Mouse (Mus musculus) urinary bladder, postnatal 36 days (tissue): ENCODE measurements around the gene Olfr286.
A peak's percentile ranks its signal among the peaks of the same experiment; 100 is the strongest.

Experiments used
- DNase-seq, 2 experiments: peaks; one replicate each; pipeline ENCODE4 v3.0.0; 2022; ENCODE audit warnings: low spot score in 2 of 2, mixed read lengths in 1 of 2

Olfr286 gene

DNA sequence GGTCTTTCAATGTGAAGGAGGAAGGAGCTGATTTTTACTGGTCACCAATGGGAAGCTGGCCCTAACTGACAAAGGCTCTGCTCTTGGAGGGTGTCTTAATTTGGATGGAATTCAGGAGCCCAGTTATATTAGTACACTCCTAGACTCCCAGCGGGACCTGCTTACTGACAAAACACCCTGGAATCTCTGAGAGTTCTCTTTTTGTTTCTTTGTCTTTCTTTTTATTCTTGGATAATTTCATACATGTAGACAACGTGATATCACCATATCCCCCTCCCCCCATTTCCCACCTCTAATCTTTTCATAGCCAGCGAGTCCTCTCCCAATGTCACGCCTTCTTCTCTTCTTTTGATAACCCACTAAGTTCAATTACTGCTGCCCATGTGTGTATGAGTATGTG is at the start of gene Olfr286:
Gene Olfr286 (minus strand): TSS at position 101 of the 400 bp plus-strand sequence.
- DNase-seq: no peak

- DNase-seq: no peak
These were observed 23.5 kb upstream of the Olfr286 start for GRCm38 (mm10) chr15:98257776-98258175.

- no peak for DNase-seq
These were observed 22.9 kb upstream of the Olfr286 start, which contains the start of gene H1fnt for GRCm38 (mm10) chr15:98257193-98257592. Gene H1fnt, minus strand, starts transcription at chr15:98257293.

DNA sequence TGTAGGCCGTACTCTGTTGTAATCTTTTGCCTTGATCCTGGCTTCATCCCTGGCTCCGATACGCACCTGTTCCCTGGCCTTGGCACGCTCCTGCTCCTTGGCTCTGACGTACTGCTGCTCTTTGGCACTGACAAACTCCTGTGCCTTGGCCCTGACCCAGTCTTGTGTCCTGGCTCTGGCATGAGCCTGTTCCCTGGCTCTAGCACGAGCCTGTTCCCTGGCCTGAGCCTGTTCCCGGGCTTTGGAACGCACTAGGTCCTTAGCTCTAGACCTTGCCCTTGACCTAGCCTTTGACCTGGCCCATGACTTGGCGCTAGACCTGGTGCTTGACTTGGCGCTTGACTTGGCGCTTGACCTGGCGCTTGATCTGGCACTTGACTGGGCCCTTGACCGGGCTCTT is 22.0 kb upstream of the Olfr286 start:
- peak in 1 of 2 experiments; percentile 15 for DNase-seq

GRCm38 (mm10) chr15:98235442-98235841 is 1.2 kb upstream of the Olfr286 start:
- no peak for DNase-seq

DNA sequence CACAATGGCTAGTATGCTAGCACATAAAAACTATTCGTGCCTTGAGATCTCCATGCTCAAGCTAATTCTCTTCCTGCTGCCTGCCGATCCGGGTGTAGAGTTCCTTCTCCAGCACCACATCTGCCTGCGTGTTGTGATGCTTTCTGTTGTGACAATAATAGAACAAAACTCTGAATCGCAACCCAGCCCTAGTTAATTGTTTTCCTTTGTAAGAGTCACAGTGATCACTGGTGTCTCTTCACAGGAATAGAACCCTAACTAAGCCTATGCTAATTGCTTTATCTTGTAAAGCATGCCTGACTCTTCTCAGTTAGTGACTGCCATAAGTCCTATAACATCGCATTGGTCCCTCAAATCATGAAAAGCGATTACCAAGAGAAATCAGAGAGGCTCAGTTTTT is 8.2 kb downstream of the Olfr286 start:
- DNase-seq: no peak

- no peak for DNase-seq
These were observed 8.6 kb downstream of the Olfr286 start for GRCm38 (mm10) chr15:98225610-98226009.

DNA sequence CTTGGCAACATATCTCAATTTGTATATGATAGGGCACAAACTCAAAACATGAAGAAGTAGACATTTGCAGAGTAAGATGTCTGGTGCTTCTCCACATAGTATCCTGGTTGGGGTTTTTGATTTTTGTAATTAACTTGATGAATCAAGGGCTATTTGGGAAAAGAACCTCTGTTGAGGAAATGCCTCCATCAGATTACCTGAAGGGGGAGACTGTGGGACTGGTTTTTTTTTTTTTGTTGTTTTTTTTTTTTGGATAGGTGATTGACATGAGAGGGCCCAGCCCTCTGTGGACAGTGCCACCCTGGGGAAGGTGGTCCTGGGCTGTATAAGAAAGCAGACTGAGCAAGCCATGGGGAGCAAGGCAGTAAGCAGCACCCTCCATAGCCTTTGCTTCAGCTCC is 11.9 kb downstream of the Olfr286 start:
- no peak for DNase-seq

DNA sequence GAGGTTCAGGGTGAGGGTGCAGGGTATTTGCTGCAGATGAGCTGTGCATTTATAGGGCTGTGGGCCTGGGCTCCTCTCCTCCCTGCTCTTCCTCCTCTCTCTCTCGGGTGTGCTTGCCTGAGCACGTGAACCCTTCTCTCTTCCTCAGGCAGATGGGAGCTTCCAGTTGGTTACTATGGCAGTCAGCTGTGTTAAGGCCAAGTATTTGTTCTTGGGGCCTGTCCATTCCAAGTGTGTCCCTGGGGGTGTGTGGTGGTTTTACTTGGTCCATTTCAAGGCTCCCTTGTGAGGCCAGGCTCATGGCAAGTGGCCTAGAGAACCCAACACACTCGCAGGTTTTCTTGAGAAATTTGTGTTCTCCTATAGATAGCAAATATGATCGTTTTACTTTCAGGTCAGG is 13.4 kb downstream of the Olfr286 start, which contains the start of the genes Gm44579 and Olfr287:
Gene Gm44579 (minus strand): TSS at position 101 of the 400 bp plus-strand sequence.
Gene Olfr287 (minus strand): TSS at position 180 of the 400 bp plus-strand sequence.
- no peak for DNase-seq

- no peak for DNase-seq
These were observed 20.1 kb downstream of the Olfr286 start for GRCm38 (mm10) chr15:98214130-98214529.

- DNase-seq: no peak
These were observed 20.8 kb downstream of the Olfr286 start for GRCm38 (mm10) chr15:98213336-98213870.

DNA sequence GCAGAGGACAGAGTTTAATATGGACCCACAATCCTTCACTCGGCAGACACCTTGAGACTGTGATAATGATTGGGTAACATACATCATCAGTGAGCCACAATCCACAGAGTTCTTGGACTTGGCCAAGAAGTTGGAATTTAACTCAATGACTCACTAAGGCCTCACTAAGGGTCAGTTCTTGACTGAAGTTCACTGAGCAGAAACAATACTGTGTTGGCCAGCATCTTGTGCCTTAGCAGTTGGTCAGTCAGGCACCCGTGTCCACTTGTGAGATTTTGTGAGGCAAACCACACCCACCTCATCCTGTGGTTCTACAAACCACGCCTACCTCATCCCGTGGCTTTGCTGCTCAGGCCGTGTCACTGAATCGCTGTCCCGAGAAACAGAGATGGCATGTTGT is 24.6 kb downstream of the Olfr286 start:
- no peak for DNase-seq

DNA sequence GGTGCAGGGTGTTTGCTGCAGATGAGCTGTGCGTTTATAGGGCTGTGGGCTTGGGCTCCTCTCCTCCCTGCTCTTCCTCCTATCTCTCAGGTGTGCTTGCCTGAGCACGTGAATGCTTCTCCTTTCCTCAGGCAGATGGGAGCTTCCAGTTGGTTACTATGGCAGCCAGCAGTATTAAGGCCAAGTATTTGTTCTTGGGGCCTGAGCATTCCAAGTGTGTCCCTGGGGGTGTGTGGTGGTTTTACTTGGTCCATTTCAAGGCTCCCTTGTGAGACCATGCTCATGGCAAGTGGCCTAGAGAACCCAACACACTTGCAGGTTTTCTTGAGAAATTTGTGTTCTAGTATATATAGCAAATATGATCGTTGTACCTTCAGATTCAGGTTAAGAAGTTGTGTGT is 38.8 kb downstream of the Olfr286 start, which contains the start of gene Olfr288:
Gene Olfr288 (minus strand): TSS at position 101 of the 400 bp plus-strand sequence.
- no peak for DNase-seq

DNA sequence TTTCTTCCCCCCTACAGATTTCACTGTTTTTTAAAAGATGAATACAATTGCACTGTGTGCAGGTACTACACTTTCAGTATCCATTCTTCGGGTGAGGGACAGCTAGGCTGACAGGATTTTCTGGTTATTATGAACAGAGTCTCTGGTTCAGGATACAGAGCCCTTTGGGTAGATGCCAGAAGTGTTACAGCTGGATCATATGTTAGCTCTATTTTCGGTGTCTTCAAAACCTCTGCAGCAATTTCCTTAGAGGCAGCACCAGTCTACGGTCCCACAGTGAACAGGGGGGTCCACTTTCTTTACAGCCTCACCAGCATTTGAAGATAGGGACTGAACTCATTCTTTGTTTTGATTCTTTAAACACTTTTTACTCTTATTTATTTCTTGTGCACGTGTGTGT is 49.8 kb downstream of the Olfr286 start:
- DNase-seq: no peak

GRCm38 (mm10) chr15:98181856-98182570 is 52.2 kb downstream of the Olfr286 start:
- DNase-seq: no peak

DNA sequence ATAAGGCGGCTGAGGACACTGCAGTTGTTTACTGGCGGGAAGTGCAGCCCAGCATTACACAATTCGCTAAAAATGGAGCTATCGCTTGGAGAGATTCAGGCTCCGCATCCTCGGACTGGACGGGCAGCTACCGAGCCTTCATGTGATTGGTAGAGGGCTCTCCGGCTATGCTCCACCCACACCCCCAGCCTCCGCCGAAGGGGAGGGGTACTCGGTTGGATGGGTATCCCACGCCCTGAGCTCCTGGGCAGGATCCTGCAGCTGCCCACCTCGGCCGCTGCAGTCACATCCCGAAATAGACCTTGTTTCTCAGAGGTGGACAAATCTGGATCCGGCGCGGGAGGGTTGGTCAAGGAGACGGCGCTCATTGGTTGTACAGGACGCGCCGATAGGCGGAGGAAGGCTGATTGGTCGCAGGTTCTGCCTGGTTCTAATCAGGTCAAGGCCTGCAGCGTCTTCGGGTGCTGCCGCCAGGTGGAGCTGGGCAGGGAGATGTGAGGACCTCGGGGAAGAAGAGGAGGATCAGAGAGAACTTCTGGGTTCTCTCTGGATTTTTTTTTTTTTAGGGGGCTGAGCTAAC is 53.0 kb downstream of the Olfr286 start:
- peak; percentile 90 to 95 for DNase-seq

DNA sequence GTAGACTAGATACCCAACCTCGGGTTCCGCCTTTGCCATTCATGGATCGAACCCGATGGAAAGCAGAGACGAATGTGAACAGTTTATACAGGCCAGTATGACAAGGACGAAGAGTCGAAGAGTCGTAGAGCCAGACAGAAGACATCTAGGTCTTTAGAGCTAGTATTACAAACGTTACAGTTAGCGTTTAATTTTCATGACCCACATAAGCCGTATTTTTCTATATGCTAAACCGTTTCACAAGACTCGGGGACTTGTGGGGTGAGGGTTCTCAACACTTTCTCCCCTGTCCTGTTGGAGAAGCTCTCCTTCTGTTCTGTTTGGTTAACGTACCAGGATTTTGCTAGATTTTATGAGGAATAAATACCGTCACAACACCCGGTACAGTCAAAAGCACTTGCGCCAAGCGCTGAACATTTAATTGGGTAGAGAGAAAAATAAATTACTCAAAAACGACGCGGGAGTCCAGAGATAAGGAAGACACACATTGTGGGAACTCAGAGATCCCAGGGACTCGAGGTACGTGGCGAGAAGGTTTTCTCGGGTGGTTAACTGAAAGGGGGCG is 53.6 kb downstream of the Olfr286 start:
- no peak for DNase-seq

GRCm38 (mm10) chr15:98177320-98177719 is 56.9 kb downstream of the Olfr286 start:
- no peak for DNase-seq
